Mouse (Mus musculus) midbrain, embryonic 10.5 days (tissue): Measurements from ENCODE around the gene Cycs. TPM values are rescaled to one million over a fixed set of nuclear protein-coding genes. Genes with fewer than 3 reads are reported as not detected.
A peak's percentile ranks its signal among the peaks of the same experiment; 100 is the strongest.
"Not testable (repeated sequence)": the region's sequence is repeated elsewhere in the genome, so short reads cannot be mapped to it uniquely, and the experiment has no call there.

Experiments
- DNase-seq: peaks from one replicate; pipeline ENCODE4 v3.0.0-alpha.2; 2017; ENCODE audit warnings: low spot score
- H3K27ac ChIP-seq: fragments of 300-500 bp; sonication (generic); replicated peaks from 2 replicates; pipeline ENCODE4 v1.5.1; 2016; ENCODE audit warnings: mild to moderate bottlenecking
- H3K27me3 ChIP-seq: fragments of 300-500 bp; sonication (generic); 2 replicates; pipeline ENCODE4 v1.6.1; 2016; ENCODE audit warnings: low read depth, mild to moderate bottlenecking; ENCODE audit not compliant: poor library complexity, severe bottlenecking
- H3K36me3 ChIP-seq: fragments of 300-500 bp; sonication (generic); 2 replicates; pipeline ENCODE4 v1.6.1; 2016; ENCODE audit warnings: mild to moderate bottlenecking, moderate library complexity
- H3K4me1 ChIP-seq: fragments of 300-500 bp; sonication (generic); 2 replicates; pipeline ENCODE4 v1.6.1; 2016
- H3K4me3 ChIP-seq: fragments of 300-500 bp; sonication (generic); 2 replicates; pipeline ENCODE4 v1.5.1; 2016; ENCODE audit warnings: mild to moderate bottlenecking, moderate library complexity
- H3K9me3 ChIP-seq: fragments of 300-500 bp; sonication (generic); replicated peaks from 2 replicates; pipeline ENCODE4 v1.6.1; 2016; ENCODE audit warnings: mild to moderate bottlenecking
- WGBS: fragments of 180-500 bp; shearing (Covaris S2); methylation state at CpG from one replicate; pipeline ENCODE4 v1.1.7; 2016; 5-methylcytosine and 5-hydroxymethylcytosine counted together
- polyA plus RNA-seq: library from polyadenylated mRNA; unstranded; fragments of >200 nt; fragmentation: Nextera tagmentation; extraction: Ambion mirVana; gene quantifications from 2 replicates; pipeline ENCODE4 v1.2.1, GENCODE M21; 2016

The Cycs gene
- polyA plus RNA-seq, 1 experiment from 2014 or later: 83.3 TPM

DNA sequence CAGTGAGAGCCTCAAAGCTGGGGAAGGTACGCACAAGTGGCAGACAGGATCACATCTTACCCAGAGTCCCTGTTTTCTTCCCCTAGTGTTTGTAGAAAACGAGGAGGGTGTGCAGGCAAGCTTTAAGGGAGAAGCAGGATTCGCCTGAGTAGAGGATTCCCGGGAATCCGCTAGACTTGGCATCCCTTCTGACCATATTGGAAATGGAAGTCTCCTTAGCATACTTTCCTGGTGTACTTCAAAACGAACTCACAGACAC lies 588 bp upstream of the Cycs start:
- Histone ChIP-seq H3K9me3 (no peaks in the 10 kb centered on the region), H3K4me3 (peak overlapping the region; percentile 82), H3K4me1 (peaks cover 17% of the 10 kb centered on the region), H3K36me3 (peaks cover 24% of the 10 kb centered on the region), H3K27me3 (no peaks in the 10 kb centered on the region), H3K27ac (peak overlapping the region; percentile 95)
- no peak for DNase-seq
- 20% methylated on average over 6 of the region's 6 CpGs for WGBS

- Histone ChIP-seq H3K4me1 (peaks cover 17% of the 10 kb centered on the region), H3K9me3 (no peaks in the 10 kb centered on the region), H3K4me3 (no peak overlapping the region), H3K27ac (no peak overlapping the region), H3K36me3 (peaks cover 25% of the 10 kb centered on the region), H3K27me3 (no peaks in the 10 kb centered on the region)
- no peak for DNase-seq
- WGBS: 98% methylated on average over 3 of the region's 3 CpGs
Observed at GRCm38 (mm10) chr6:50563651-50564050, 2.7 kb downstream of the Cycs start.

DNA sequence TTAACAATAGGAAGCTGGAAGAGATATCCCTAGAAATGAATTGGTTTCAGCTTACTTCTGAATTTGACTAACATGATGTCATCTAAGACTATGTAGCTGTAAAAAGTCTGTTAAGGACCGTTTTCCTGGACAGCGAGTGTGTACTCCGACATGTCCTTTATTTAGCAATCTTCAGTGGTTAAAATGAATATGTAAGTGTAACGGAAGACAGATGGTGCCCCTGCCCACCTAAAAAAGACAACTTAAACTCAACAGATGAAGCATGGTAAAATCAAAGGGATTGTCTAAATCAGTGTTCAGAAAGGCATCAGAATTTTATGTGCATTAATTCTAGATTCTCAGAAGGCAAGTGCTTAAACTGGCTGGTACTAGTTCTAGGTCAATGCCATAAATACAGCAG lies 3.9 kb downstream of the Cycs start:
- Histone ChIP-seq H3K27ac (no peak overlapping the region), H3K9me3 (no peaks in the 10 kb centered on the region), H3K27me3 (no peaks in the 10 kb centered on the region), H3K36me3 (peaks cover 25% of the 10 kb centered on the region), H3K4me1 (peaks cover 14% of the 10 kb centered on the region), H3K4me3 (no peak overlapping the region)
- DNase-seq: no peak
- WGBS: 93% methylated on average over 4 of the region's 4 CpGs

- 94% methylated on average over 1 of the region's 1 CpGs for WGBS
- no peak overlapping the region for H3K27ac ChIP-seq
- peaks cover 25% of the 10 kb centered on the region for H3K36me3 ChIP-seq
- peaks cover 5% of the 10 kb centered on the region for H3K4me1 ChIP-seq
- H3K4me3 ChIP-seq: no peak overlapping the region
- H3K9me3 ChIP-seq: no peaks in the 10 kb centered on the region
- no peaks in the 10 kb centered on the region for H3K27me3 ChIP-seq
- DNase-seq: no peak
Observed at GRCm38 (mm10) chr6:50560776-50561175, 5.6 kb downstream of the Cycs start.

DNA sequence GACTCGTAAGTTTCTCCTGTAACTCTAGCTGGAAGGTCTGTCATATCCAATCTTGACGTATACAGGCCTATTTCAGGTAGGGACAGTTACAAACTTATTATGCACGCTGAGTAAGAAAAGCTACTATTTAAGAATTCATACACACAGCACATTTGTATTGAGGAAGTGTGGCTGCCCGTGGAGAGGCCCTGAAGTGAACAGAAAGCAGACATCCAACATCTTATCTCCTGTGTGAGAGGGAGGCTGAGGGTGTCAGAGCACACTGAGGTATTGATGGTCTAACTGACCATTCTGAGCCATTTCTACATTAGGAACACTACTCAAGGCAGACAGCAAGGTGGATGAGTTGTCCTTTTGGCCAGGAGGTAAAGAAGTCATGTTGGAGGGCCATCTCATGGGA lies 7.5 kb downstream of the Cycs start:
- H3K36me3 ChIP-seq: peaks cover 21% of the 10 kb centered on the region
- no peak for DNase-seq
- no peaks in the 10 kb centered on the region for H3K27me3 ChIP-seq
- 87% methylated on average over 4 of the region's 4 CpGs for WGBS
- H3K9me3 ChIP-seq: no peaks in the 10 kb centered on the region
- no peaks in the 10 kb centered on the region for H3K4me1 ChIP-seq
- H3K4me3 ChIP-seq: no peak overlapping the region
- H3K27ac ChIP-seq: no peak overlapping the region

- peaks cover 8% of the 10 kb centered on the region; the same call in 1 of the 2 replicates for H3K36me3 ChIP-seq
- WGBS: 89% methylated on average over 6 of the region's 6 CpGs
- H3K27me3 ChIP-seq: no peaks in the 10 kb centered on the region
- no peaks in the 10 kb centered on the region for H3K9me3 ChIP-seq
- DNase-seq: no peak
- H3K4me1 ChIP-seq: no peaks in the 10 kb centered on the region
- no peak overlapping the region for H3K4me3 ChIP-seq
- no peak overlapping the region for H3K27ac ChIP-seq
Observed at GRCm38 (mm10) chr6:50557566-50557965, 8.8 kb downstream of the Cycs start.

DNA sequence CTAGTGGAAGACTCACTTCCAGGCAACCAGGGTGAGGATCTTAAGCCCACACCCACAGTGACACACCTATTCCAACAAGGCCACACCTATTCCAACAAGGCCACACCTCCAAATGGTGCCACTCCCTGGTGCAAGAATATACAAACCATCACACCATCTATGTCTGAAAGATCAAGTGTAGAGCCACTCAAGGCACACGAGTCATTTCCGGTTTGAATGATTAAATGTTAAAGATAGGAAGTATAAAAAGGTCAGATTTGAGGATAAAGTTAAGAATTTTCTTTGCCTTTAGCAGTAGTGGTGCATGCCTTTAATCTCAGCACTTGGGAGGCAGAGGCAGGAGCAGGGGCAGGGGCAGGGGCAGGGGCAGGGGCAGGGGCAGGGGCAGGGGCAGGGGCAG lies 12.1 kb downstream of the Cycs start:
- H3K36me3 ChIP-seq, H3K27ac ChIP-seq, H3K4me3 ChIP-seq, H3K4me1 ChIP-seq, H3K9me3 ChIP-seq, H3K27me3 ChIP-seq, DNase-seq: not testable (repeated sequence)
- 92% methylated on average over 2 of the region's 2 CpGs for WGBS

GRCm38 (mm10) chr6:50552881-50553518 lies 13.3 kb downstream of the Cycs start:
- H3K36me3 ChIP-seq: no peaks in the 10 kb centered on the region
- no peaks in the 10 kb centered on the region for H3K9me3 ChIP-seq
- H3K27ac ChIP-seq: no peak overlapping the region
- no peaks in the 10 kb centered on the region for H3K27me3 ChIP-seq
- no peak overlapping the region for H3K4me3 ChIP-seq
- WGBS: 87% methylated on average over 5 of the region's 5 CpGs
- H3K4me1 ChIP-seq: no peaks in the 10 kb centered on the region
- DNase-seq: no peak

- WGBS: 84% methylated on average over 7 of the region's 7 CpGs
- peaks cover 4% of the 10 kb centered on the region; the same call in 1 of the 2 replicates for H3K4me1 ChIP-seq
- H3K4me3 ChIP-seq: no peak overlapping the region
Observed at GRCm38 (mm10) chr6:50549791-50550190, 16.5 kb downstream of the Cycs start.

DNA sequence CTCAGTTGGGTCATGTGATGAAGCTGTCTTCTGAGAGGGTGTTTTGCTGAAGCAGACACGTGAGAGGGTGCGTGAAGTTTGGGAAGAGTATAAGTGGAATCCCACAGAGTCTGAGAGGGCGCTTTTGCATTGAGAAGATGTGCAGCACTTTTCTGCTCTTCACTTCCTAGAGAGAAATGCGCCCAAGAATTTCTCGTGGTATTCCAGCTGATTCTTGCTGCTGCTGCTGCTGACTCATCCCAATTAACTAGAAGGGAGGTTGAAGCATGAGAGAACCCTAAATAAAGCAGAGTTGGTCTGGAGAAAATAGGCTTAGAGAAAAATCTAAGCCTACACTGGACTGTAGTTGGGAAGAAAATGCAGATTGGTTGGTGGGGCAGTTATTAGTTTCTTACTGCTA lies 17.3 kb downstream of the Cycs start:
- Histone ChIP-seq H3K9me3 (no peaks in the 10 kb centered on the region), H3K4me1 (peaks cover 4% of the 10 kb centered on the region; the same call in 1 of the 2 replicates), H3K4me3 (no peak overlapping the region), H3K27me3 (no peaks in the 10 kb centered on the region), H3K27ac (no peak overlapping the region), H3K36me3 (no peaks in the 10 kb centered on the region)
- 83% methylated on average over 5 of the region's 5 CpGs for WGBS
- no peak for DNase-seq

More at GRCm38 (mm10) chr6:50549791-50550190, 16.5 kb downstream of the Cycs start:
- no peak for DNase-seq
- no peaks in the 10 kb centered on the region for H3K27me3 ChIP-seq
- no peak overlapping the region for H3K27ac ChIP-seq
- H3K36me3 ChIP-seq: no peaks in the 10 kb centered on the region
- no peaks in the 10 kb centered on the region for H3K9me3 ChIP-seq

DNA sequence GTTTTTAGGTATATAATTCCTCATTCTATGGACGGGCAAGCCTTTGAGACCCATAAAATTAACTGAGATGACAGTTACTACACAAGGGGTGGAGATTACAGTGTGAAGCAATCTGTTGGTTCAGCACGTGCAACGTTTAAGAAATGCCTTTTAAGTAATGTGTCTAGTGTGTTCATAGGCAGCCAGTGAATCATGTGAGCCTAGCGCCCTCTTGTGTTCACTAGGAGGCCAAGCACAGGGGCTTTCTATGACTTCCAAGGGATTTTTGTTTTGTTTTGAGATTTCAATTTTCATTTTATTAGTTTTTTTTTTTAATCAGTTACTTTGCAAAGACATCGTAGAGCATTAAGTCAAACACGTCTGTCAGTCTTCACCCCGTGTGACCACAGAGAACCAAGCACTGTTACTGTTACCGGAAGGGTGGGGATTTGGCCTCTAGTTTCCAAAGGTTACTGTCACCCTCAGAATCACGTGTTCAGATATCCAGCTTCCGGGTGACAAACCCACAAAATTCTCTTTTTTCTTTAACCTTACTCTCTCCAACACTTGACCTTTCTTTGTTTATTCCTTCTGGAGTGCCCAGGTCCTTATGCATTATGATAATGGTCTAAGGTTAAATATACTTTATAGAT lies 20.8 kb downstream of the Cycs start:
- Histone ChIP-seq H3K36me3 (no peaks in the 10 kb centered on the region), H3K4me3 (no peak overlapping the region), H3K27ac (no peak overlapping the region), H3K9me3 (no peaks in the 10 kb centered on the region), H3K4me1 (peaks cover 4% of the 10 kb centered on the region; the same call in 1 of the 2 replicates), H3K27me3 (no peaks in the 10 kb centered on the region)
- peak; percentile 29 for DNase-seq
- 31% methylated on average over 10 of the region's 10 CpGs for WGBS

DNA sequence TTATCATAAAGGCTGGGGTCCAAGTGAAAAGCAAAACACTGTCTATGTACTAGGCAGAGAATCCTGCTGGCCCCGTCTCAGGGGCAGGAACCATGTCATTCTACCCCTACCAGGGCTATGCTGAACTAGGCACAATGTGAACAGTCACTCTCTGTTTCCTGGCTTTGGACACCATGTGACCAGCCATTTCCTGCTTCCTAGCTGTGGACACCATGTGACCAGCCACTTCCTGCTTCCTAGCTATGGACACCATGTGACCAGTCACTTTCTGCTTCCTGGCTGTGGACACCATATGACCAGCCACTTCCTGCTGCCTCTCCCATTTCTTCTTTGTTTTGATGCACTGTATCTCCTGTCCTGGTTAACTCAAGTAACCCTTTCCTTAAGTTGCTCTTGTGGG lies 23.8 kb downstream of the Cycs start:
- H3K4me3 ChIP-seq: no peak overlapping the region
- peaks cover 4% of the 10 kb centered on the region; the same call in 1 of the 2 replicates for H3K4me1 ChIP-seq
- no peaks in the 10 kb centered on the region for H3K36me3 ChIP-seq
- WGBS: 96% methylated on average over 1 of the region's 1 CpGs
- DNase-seq: no peak
- H3K27me3 ChIP-seq: no peaks in the 10 kb centered on the region
- H3K9me3 ChIP-seq: no peaks in the 10 kb centered on the region
- no peak overlapping the region for H3K27ac ChIP-seq

GRCm38 (mm10) chr6:50539641-50540040 lies 26.7 kb downstream of the Cycs start:
- H3K4me3 ChIP-seq: no peak overlapping the region

More at GRCm38 (mm10) chr6:50539641-50540040, 26.7 kb downstream of the Cycs start:
- H3K27ac ChIP-seq: no peak overlapping the region
- no peaks in the 10 kb centered on the region for H3K9me3 ChIP-seq
- H3K27me3 ChIP-seq: no peaks in the 10 kb centered on the region
- 83% methylated on average over 1 of the region's 1 CpGs for WGBS
- no peak for DNase-seq
- H3K36me3 ChIP-seq: no peaks in the 10 kb centered on the region
- no peaks in the 10 kb centered on the region; the same call in 1 of the 2 replicates for H3K4me1 ChIP-seq
